Mouse (Mus musculus): Measurements from ENCODE around the gene Gm10134. TPM values are rescaled to one million over a fixed set of nuclear protein-coding genes. Genes with fewer than 3 reads are reported as not detected.

Gene Gm10134
- total and polyA plus RNA-seq, 3 experiments: not detected

DNA sequence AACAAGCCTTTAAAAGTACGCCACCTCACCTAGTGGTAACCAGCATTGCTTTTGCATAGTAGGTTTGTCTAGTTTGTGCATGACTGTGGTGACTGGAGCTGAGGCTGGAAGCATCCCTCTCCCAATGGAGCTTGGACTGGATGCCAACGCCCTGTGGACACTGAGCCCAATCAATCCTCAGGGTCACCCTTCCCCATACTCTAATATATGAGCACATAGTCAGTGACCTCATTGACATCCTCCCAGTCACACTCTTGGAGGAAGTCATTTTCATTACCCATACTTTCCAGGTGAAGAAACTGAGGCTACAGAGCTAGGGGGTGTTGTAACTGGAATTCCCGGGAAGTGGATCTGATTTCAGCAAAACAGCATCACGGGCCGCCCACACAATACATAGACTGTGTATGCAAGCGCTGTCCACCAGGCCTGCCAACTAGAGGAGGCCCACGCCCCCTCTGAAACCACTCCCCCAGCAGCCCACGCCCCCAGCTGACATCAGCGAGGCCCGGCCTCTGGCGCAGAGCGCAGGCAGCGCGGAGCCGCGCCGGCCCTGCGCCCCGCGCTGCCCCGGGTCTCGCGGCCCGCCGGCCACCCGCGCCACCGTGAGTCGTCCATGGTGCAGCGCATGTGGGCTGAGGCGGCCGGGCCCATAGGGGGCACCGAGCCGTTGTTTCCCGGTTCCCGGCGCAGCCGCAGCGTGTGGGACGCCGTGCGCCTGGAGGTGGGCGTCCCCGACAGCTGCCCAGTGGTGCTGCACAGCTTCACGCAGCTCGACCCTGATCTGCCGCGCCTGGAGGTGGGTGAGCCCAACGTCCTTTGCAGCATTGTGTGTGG is 27.3 kb downstream of the Gm10134 start (continued):
- TF ChIP-seq MYC (IDR thresholded peaks at IDR 0.05; ENCODE audit: low read depth, low read length): no peak
- no peak for TF ChIP-seq USF2 (conservative IDR thresholded peaks at IDR 0.05; ENCODE audit: low read depth, low read length)
- TF ChIP-seq CHD2 (IDR thresholded peaks at IDR 0.05; ENCODE audit: low read length): no peak
- no peak for TF ChIP-seq SMC3 (IDR thresholded peaks at IDR 0.05; ENCODE audit: low read depth, low read length)
- no peak for TF ChIP-seq PAX5 (IDR thresholded peaks at IDR 0.05; ENCODE audit: low read length)
- peak; percentile 57 for TF ChIP-seq NRF1 (IDR thresholded peaks at IDR 0.05; ENCODE audit: low read depth, low read length)
- TF ChIP-seq ZKSCAN1 (IDR thresholded peaks at IDR 0.05; ENCODE audit: borderline replicate concordance, low read depth, low read length): no peak
- no peak for TF ChIP-seq HCFC1 (IDR thresholded peaks at IDR 0.05; ENCODE audit: low read depth, low read length)
- TF ChIP-seq POLR2A (IDR thresholded peaks at IDR 0.05; ENCODE audit: low read depth, low read length): peak; percentile 50; the same call in 1 of the 2 replicates
- no peak for TF ChIP-seq ZNF384 (IDR thresholded peaks at IDR 0.05; ENCODE audit: low read depth, low read length)

DNA sequence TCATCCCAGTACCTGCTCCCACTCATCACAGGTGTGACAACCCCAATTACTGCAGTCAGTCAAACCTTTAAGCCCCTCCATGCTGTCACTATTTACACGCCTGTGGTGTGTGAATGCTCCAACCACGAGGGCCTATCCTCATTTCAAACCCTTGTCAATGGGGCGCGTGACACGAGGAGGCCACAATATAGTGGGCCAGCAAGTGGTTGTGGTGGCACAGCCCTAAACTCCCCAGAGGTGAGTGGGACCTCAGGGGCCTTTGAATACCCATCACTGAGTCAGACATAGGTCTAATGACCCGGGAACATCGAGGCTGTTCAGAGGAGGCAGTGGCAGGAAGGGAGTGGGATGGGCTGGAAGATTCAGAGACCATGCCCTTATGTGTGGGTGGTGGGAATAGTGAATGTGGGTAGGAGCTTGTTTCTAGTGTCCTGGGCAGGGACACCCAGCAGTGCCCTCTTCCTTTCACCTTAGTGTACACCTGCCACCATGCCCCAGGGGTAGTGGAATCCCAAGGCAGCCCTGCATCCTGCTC is 28.1 kb downstream of the Gm10134 start:
- Histone ChIP-seq H3K4me3 (replicated peaks in 1 of 3; ENCODE audit: low read depth in 2 of 3, low read length in 2 of 3, poor library complexity in 1 of 3) (peak overlapping the region; percentile 32 to 70 (median 55)), H3K27me3 (replicated peaks) (peaks cover 4% of the 10 kb centered on the region), H3K9ac (ENCODE audit: insufficient read depth, low read depth) (no peak overlapping the region), H3K36me3 (replicated peaks in 1 of 2; ENCODE audit: control insufficient read depth in 1 of 2, insufficient read depth in 1 of 2, low read length in 1 of 2) (no peaks in the 10 kb centered on the region), H3K27ac (ENCODE audit: insufficient read depth, low read depth) (no peak overlapping the region), H3K4me2 (ENCODE audit: insufficient read depth, low read depth, poor library complexity, severe bottlenecking) (peak overlapping the region; percentile 67), H3K9me3 (replicated peaks; ENCODE audit: low read length) (no peaks in the 10 kb centered on the region), H3K79me2 (replicated peaks; ENCODE audit: control insufficient read depth, extremely low read depth, insufficient read depth, poor library complexity, severe bottlenecking) (no peaks in the 10 kb centered on the region), H3K4me1 (ENCODE audit: control insufficient read depth in 1 of 2, insufficient read depth in 2 of 2) (peaks cover 43 to 88% of the 10 kb centered on the region in 2 experiments)
- in situ Hi-C loops (cut with MboI; ENCODE audit: low pct_ligation_motif_present, low pct_unique_long_range_greater_than_20kb, low sequenced_read_pairs) (no loop called here), dilution Hi-C loops (cut with MboI; ENCODE audit: extremely low pct_ligation_motif_present, extremely low pct_unique_long_range_greater_than_20kb, low sequenced_read_pairs) (no loop called here)
- TF ChIP-seq IRF4 (IDR thresholded peaks at IDR 0.05; ENCODE audit: low read depth, low read length) (no peak), E2F4 (IDR thresholded peaks at IDR 0.05; ENCODE audit: insufficient replicate concordance, low read depth, low read length) (no peak), BHLHE40 (IDR thresholded peaks at IDR 0.05; ENCODE audit: low read depth, low read length) (no peak), ETS1 (conservative IDR thresholded peaks at IDR 0.05; ENCODE audit: low read depth, low read length) (no peak), MAFK (IDR thresholded peaks at IDR 0.05; ENCODE audit: insufficient replicate concordance, low read length) (no peak), ZMIZ1 (IDR thresholded peaks at IDR 0.05; ENCODE audit: low read depth, low read length) (no peak), SMC3 (IDR thresholded peaks at IDR 0.05; ENCODE audit: low read depth, low read length) (no peak), USF2 (conservative IDR thresholded peaks at IDR 0.05; ENCODE audit: low read depth, low read length) (no peak), ZNF384 (IDR thresholded peaks at IDR 0.05; ENCODE audit: low read depth, low read length) (no peak), KAT2A (IDR thresholded peaks at IDR 0.05; ENCODE audit: insufficient replicate concordance, low read length) (no peak), USF1 (IDR thresholded peaks at IDR 0.05; ENCODE audit: low read depth, low read length) (no peak), ZC3H11A (IDR thresholded peaks at IDR 0.05; ENCODE audit: low read depth, low read length) (no peak), MAZ (IDR thresholded peaks at IDR 0.05; ENCODE audit: low read depth, low read length) (no peak), HCFC1 (IDR thresholded peaks at IDR 0.05; ENCODE audit: low read depth, low read length) (no peak), CHD1 (IDR thresholded peaks at IDR 0.05; ENCODE audit: low read depth, low read length) (no peak), POLR2A (IDR thresholded peaks at IDR 0.05; ENCODE audit: low read depth, low read length) (no peak), NRF1 (IDR thresholded peaks at IDR 0.05; ENCODE audit: low read depth, low read length) (no peak), RCOR1 (conservative IDR thresholded peaks at IDR 0.05; ENCODE audit: low read depth, low read length) (no peak), PAX5 (IDR thresholded peaks at IDR 0.05; ENCODE audit: low read length) (no peak), TCF12 (IDR thresholded peaks at IDR 0.05; ENCODE audit: low read depth, low read length) (no peak)
- DNase-seq (ENCODE audit: extremely low read depth): no peak
